Mouse (Mus musculus) cerebellum, adult 8-10 months (tissue): ENCODE results near the gene Olfr1294.

Experiments
- DNase-seq: peaks from one replicate; pipeline ENCODE4 v3.0.0; 2022

Gene Olfr1294

GRCm38 (mm10) chr2:111540191-111540590 is at the start of gene Olfr1294:
Olfr1294 (minus strand) TSS chr2:111540291.
- DNase-seq, result no peak

GRCm38 (mm10) chr2:111569581-111569980 is 29.5 kb upstream of the Olfr1294 start, which contains the start of gene Olfr1295:
Olfr1295 (minus strand) TSS chr2:111569681.
- no peak for DNase-seq

- no peak for DNase-seq
These were observed 15.2 kb downstream of the Olfr1294 start, which contains the start of gene Olfr1293-ps for GRCm38 (mm10) chr2:111524903-111525302. Olfr1293-ps (plus strand) TSS chr2:111525203.

GRCm38 (mm10) chr2:111517451-111517850 is 22.6 kb downstream of the Olfr1294 start:
- no peak for DNase-seq

GRCm38 (mm10) chr2:111496880-111497279 is 43.2 kb downstream of the Olfr1294 start, which contains the start of gene Olfr1291-ps1:
Olfr1291-ps1 (plus strand) TSS chr2:111497180.
- no peak for DNase-seq

DNA sequence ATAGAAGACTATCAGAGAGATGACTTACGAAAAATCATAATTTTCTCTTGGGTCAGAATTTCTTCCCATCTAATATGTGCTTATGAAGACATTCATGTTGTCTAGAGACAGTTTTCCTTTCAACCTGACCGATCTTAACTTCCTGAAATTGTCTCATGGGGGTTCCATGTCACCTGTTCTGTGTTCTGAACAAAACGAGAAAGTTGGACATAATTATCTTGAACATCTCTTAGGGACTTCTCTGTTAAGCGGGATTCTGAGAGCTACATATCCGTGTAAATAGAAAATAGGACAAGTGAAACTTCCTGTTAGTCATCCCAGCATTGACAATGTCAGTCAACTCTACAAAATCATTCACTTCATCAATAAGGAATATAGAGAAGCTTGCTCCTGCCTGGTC is 46.4 kb downstream of the Olfr1294 start, which contains the start of gene Olfr1290:
Olfr1290 (minus strand) TSS at position 101 of the 400 bp plus-strand sequence.
- DNase-seq, result no peak
